Mouse (Mus musculus): ENCODE measurements at regions not wholly inside any gene's neighbourhood (a gene's known extent, or its start where the extent isn't known, plus 50 kb on each side); places are given as distances from the start of the nearest gene placed in this dataset.

DNA sequence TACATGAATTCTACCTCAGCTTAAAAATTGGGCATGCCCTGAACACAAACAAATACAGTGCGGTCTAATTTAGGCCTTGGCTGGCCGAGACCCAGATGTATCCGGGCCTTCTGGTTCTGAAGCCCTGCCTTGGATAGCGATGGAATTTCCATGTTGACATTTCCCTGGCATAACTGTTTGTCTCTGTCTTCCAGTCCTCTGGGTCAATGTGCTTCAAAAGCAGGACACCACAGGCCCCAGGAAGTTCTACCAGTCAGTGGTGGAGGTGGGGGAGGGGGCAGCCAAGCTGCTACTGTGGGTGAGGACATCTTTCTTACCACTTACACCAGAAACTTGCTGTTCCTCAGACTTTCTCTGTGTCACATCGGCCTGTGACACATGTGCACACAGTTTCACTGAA, 111.3 kb downstream of the Gm10604 start:
- no peak for TF ChIP-seq CTCF (IDR thresholded peaks at IDR 0.05; ENCODE audit: low read depth)
- no peak for TF ChIP-seq EP300 (IDR thresholded peaks at IDR 0.05; ENCODE audit: low read depth)
